Mouse (Mus musculus) G1E (cell line): ENCODE measurements around the gene Mgat3.

Experiments
- CTCF ChIP-seq: IDR thresholded peaks from 2 replicates; pipeline ENCODE4 v1.5.1; 2012; ENCODE audit warnings: low read depth, low read length, inconsistent platforms, mixed read lengths
- TAL1 ChIP-seq: conservative IDR thresholded peaks from 2 replicates; pipeline ENCODE4 v1.6.1; 2012; ENCODE audit warnings: low read depth, low read length, inconsistent platforms, mixed read lengths

GRCm38 (mm10) chr15:80256242-80256641 lies 82.7 kb downstream of the Mgat3 start:
- TF ChIP-seq CTCF (no peak), TAL1 (no peak)
